In genomic region chr7:16614171-16614887, GRCm38 (mm10) we compare ENCODE assay signal across 8 mouse cellular contexts. TPM values are rescaled to one million over a fixed set of nuclear protein-coding genes. Genes with fewer than 3 reads are reported as not detected.
DNase-seq lines count a peak whose midpoint lies in the region; ATAC-seq and TF ChIP-seq lines count a peak whose summit lies in the region.

No protein-coding gene starts in this region.

- H3K4me1 ChIP-seq in CH12.LX (ENCODE audit: control insufficient read depth in 1 of 2, insufficient read depth in 2 of 2), result peaks cover 3 to 53% of the 10 kb centered on the region in 2 experiments; a peak in 3 of 4 replicates
- H3K4me1 ChIP-seq in kidney, embryonic 15.5 days, result peaks cover 69% of the 10 kb centered on the region
- peaks cover 61% of the 10 kb centered on the region for H3K4me1 ChIP-seq in lung, embryonic 16.5 days (replicated peaks; ENCODE audit: control insufficient read depth, insufficient read depth, low read length)

- in situ Hi-C loops in CH12.LX (cut with MboI; ENCODE audit: low pct_ligation_motif_present, low pct_unique_long_range_greater_than_20kb, low sequenced_read_pairs), result loop anchor here (5.0 kb wide), 1 partner anchor 37 kb away; no protein-coding TSS in a partner anchor

- H3K27ac ChIP-seq in CH12.LX (ENCODE audit: insufficient read depth, low read depth), result peak overlapping the region; percentile 86
- H3K27ac ChIP-seq in kidney, embryonic 15.5 days, result peak overlapping the region; percentile 100
- peak overlapping the region; percentile 100 for H3K27ac ChIP-seq in lung, embryonic 16.5 days (ENCODE audit: low read length)

- DNase-seq in CH12.LX (ENCODE audit: extremely low read depth), result no peak
- DNase-seq in NIH3T3 (ENCODE audit: low read depth), result peak; percentile 80
- DNase-seq in embryo, embryonic 11 days, result peak; percentile 88
- DNase-seq in gastrocnemius, postnatal 25 days, result peak; percentile 84
- DNase-seq in ovary, postnatal 14 days (ENCODE audit: low spot score), result peak; percentile 69

- TF ChIP-seq CTCF in CH12.LX (conservative IDR thresholded peaks at IDR 0.05 in 1 of 2, IDR thresholded peaks at IDR 0.05 in 1 of 2; ENCODE audit: low read depth in 2 of 2, low read length in 2 of 2), result no peak

- H3K79me2 ChIP-seq in CH12.LX (replicated peaks; ENCODE audit: control insufficient read depth, extremely low read depth, insufficient read depth, poor library complexity, severe bottlenecking), result peaks cover 22% of the 10 kb centered on the region

- ATAC-seq in kidney, embryonic 15.5 days (replicated peaks; ENCODE audit: low FRiP score), result peak; percentile 42
- peak; percentile 51 for ATAC-seq in lung, embryonic 16.5 days (ENCODE audit: low read depth)
- ATAC-seq in megakaryocyte-erythroid progenitor cell, adult 5-6 weeks (replicated peaks; ENCODE audit: low FRiP score, low TSS enrichment, poor library complexity, severe bottlenecking), result no peak

- under 1% methylated on average over 49 of the region's 101 CpGs for WGBS in kidney, embryonic 15.5 days
- WGBS in lung, embryonic 16.5 days, result 1% methylated on average over 39 of the region's 101 CpGs

- peak overlapping the region; percentile 70 to 100 (median 86) for H3K4me3 ChIP-seq in CH12.LX (replicated peaks in 1 of 3; ENCODE audit: low read depth in 2 of 3, low read length in 2 of 3, poor library complexity in 1 of 3)
- peak overlapping the region; percentile 95 for H3K4me3 ChIP-seq in kidney, embryonic 15.5 days (replicated peaks)
- H3K4me3 ChIP-seq in lung, embryonic 16.5 days (ENCODE audit: low read length), result peak overlapping the region; percentile 87

- no peaks in the 10 kb centered on the region for H3K9me3 ChIP-seq in CH12.LX (replicated peaks; ENCODE audit: low read length)
- no peaks in the 10 kb centered on the region for H3K9me3 ChIP-seq in kidney, embryonic 15.5 days (replicated peaks)
- H3K9me3 ChIP-seq in lung, embryonic 16.5 days (ENCODE audit: control insufficient read depth, low read length), result no peaks in the 10 kb centered on the region

- H3K36me3 ChIP-seq in CH12.LX (replicated peaks in 1 of 2; ENCODE audit: control insufficient read depth in 1 of 2, insufficient read depth in 1 of 2, low read length in 1 of 2), result peaks cover 0 to 6% of the 10 kb centered on the region in 2 experiments
- H3K36me3 ChIP-seq in kidney, embryonic 15.5 days, result no peaks in the 10 kb centered on the region
- no peaks in the 10 kb centered on the region for H3K36me3 ChIP-seq in lung, embryonic 16.5 days (ENCODE audit: control insufficient read depth, insufficient read depth, low read length)

- TF ChIP-seq RAD21 in CH12.LX (IDR thresholded peaks at IDR 0.05; ENCODE audit: low read depth, low read length), result no peak

- no peak for TF ChIP-seq EP300 in CH12.LX (IDR thresholded peaks at IDR 0.05; ENCODE audit: low read length)

- peak overlapping the region; percentile 62 for H3K4me2 ChIP-seq in CH12.LX (ENCODE audit: insufficient read depth, low read depth, poor library complexity, severe bottlenecking)
- H3K4me2 ChIP-seq in kidney, embryonic 15.5 days, result peak overlapping the region; percentile 74
- peak overlapping the region; percentile 55 for H3K4me2 ChIP-seq in lung, embryonic 16.5 days (ENCODE audit: low read depth, low read length)

- H3K9ac ChIP-seq in CH12.LX (ENCODE audit: insufficient read depth, low read depth), result peak overlapping the region; percentile 95
- H3K9ac ChIP-seq in kidney, embryonic 15.5 days, result peak overlapping the region; percentile 98
- H3K9ac ChIP-seq in lung, embryonic 16.5 days (ENCODE audit: low read length), result peak overlapping the region; percentile 98

- no peak for TF ChIP-seq POLR2A in CH12.LX (IDR thresholded peaks at IDR 0.05; ENCODE audit: low read depth, low read length)

- dilution Hi-C loops in CH12.LX (cut with MboI; ENCODE audit: extremely low pct_ligation_motif_present, extremely low pct_unique_long_range_greater_than_20kb, low sequenced_read_pairs), result no loop called here

- H3K27me3 ChIP-seq in CH12.LX (replicated peaks), result peaks cover 6% of the 10 kb centered on the region
- no peaks in the 10 kb centered on the region for H3K27me3 ChIP-seq in kidney, embryonic 15.5 days
- no peaks in the 10 kb centered on the region for H3K27me3 ChIP-seq in lung, embryonic 16.5 days (ENCODE audit: control insufficient read depth, insufficient read depth, low read depth, low read length)

TF ChIP-seq in CH12.LX, 34 proteins besides CTCF, POLR2A, EP300 and RAD21:
- TF ChIP-seq ETS1 (conservative IDR thresholded peaks at IDR 0.05; ENCODE audit: low read depth, low read length), result no peak
- TF ChIP-seq ZC3H11A (IDR thresholded peaks at IDR 0.05; ENCODE audit: low read depth, low read length), result no peak
- TF ChIP-seq MAZ (IDR thresholded peaks at IDR 0.05; ENCODE audit: low read depth, low read length), result 0 out of 2 replicates have a peak, but pooled peaks have one; percentile 7
- no peak for TF ChIP-seq ZKSCAN1 (IDR thresholded peaks at IDR 0.05; ENCODE audit: borderline replicate concordance, low read depth, low read length)
- TF ChIP-seq USF1 (IDR thresholded peaks at IDR 0.05; ENCODE audit: low read depth, low read length), result no peak
- no peak for TF ChIP-seq MAX (IDR thresholded peaks at IDR 0.05; ENCODE audit: low read length)
- peak; percentile 7; the same call in 1 of the 2 replicates for TF ChIP-seq TCF12 (IDR thresholded peaks at IDR 0.05; ENCODE audit: low read depth, low read length)
- no peak for TF ChIP-seq CHD1 (IDR thresholded peaks at IDR 0.05; ENCODE audit: low read depth, low read length)
- 0 out of 2 replicates have a peak, but pooled peaks have one; percentile 50 for TF ChIP-seq SIN3A (IDR thresholded peaks at IDR 0.05; ENCODE audit: low read length)
- no peak for TF ChIP-seq E2F4 (IDR thresholded peaks at IDR 0.05; ENCODE audit: insufficient replicate concordance, low read depth, low read length)
- no peak for TF ChIP-seq UBTF (IDR thresholded peaks at IDR 0.05; ENCODE audit: low read depth, low read length)
- TF ChIP-seq MXI1 (IDR thresholded peaks at IDR 0.05; ENCODE audit: low read depth, low read length), result no peak
- no peak for TF ChIP-seq TBP (conservative IDR thresholded peaks at IDR 0.05; ENCODE audit: low read depth, low read length)
- no peak for TF ChIP-seq GABPA (IDR thresholded peaks at IDR 0.05; ENCODE audit: insufficient replicate concordance, low read depth, low read length)
- no peak for TF ChIP-seq HCFC1 (IDR thresholded peaks at IDR 0.05; ENCODE audit: low read depth, low read length)
- TF ChIP-seq BHLHE40 (IDR thresholded peaks at IDR 0.05; ENCODE audit: low read depth, low read length), result no peak
- no peak for TF ChIP-seq MEF2A (IDR thresholded peaks at IDR 0.05; ENCODE audit: borderline replicate concordance, low read depth, low read length)
- no peak for TF ChIP-seq JUND (conservative IDR thresholded peaks at IDR 0.05; ENCODE audit: low read depth, low read length)
- no peak; the same call in 1 of the 2 replicates for TF ChIP-seq NELFE (IDR thresholded peaks at IDR 0.05; ENCODE audit: low read depth, low read length)
- TF ChIP-seq POLR2AphosphoS2 (IDR thresholded peaks at IDR 0.05; ENCODE audit: low read depth, low read length), result no peak
- no peak for TF ChIP-seq SMC3 (IDR thresholded peaks at IDR 0.05; ENCODE audit: low read depth, low read length)
- no peak for TF ChIP-seq IRF4 (IDR thresholded peaks at IDR 0.05; ENCODE audit: low read depth, low read length)
- no peak for TF ChIP-seq MYC (IDR thresholded peaks at IDR 0.05; ENCODE audit: low read depth, low read length)
- TF ChIP-seq ZMIZ1 (IDR thresholded peaks at IDR 0.05; ENCODE audit: low read depth, low read length), result peak; percentile 49; the same call in 1 of the 2 replicates
- no peak for TF ChIP-seq KAT2A (IDR thresholded peaks at IDR 0.05; ENCODE audit: insufficient replicate concordance, low read length)
- no peak for TF ChIP-seq PAX5 (IDR thresholded peaks at IDR 0.05; ENCODE audit: low read length)
- no peak for TF ChIP-seq ELF1 (IDR thresholded peaks at IDR 0.05; ENCODE audit: low read depth, low read length)
- no peak for TF ChIP-seq USF2 (conservative IDR thresholded peaks at IDR 0.05; ENCODE audit: low read depth, low read length)
- TF ChIP-seq CHD2 (IDR thresholded peaks at IDR 0.05; ENCODE audit: low read length), result peak; percentile 27; the same call in 1 of the 2 replicates
- no peak for TF ChIP-seq ZNF384 (IDR thresholded peaks at IDR 0.05; ENCODE audit: low read depth, low read length)
- no peak for TF ChIP-seq RCOR1 (conservative IDR thresholded peaks at IDR 0.05; ENCODE audit: low read depth, low read length)
- no peak for TF ChIP-seq JUN (IDR thresholded peaks at IDR 0.05; ENCODE audit: insufficient read depth, low read depth, low read length)
- no peak for TF ChIP-seq MAFK (IDR thresholded peaks at IDR 0.05; ENCODE audit: insufficient replicate concordance, low read length)

RNA-seq across cellular contexts. Expression of gene Arhgap35, which starts 0.5 kb away (rescaled TPM):
- 5.2 and 5.3 TPM in 2 replicates for total RNA-seq in CH12.LX (2012; rRNA removed)
- total RNA-seq in CH12.LX (2014; rRNA removed), result 2.7 and 3.0 TPM in 2 replicates
- polyA plus RNA-seq in CH12.LX (2012; ENCODE audit: insufficient read length, low read depth), result 6.0 and 7.2 TPM in 2 replicates
- total RNA-seq in gastrocnemius, postnatal 25 days (2021), result 10 to 100 TPM; 15.3 to 16.5 TPM
- polyA plus RNA-seq in kidney, embryonic 15.5 days (2015; fragmentation: Nextera tagmentation; extraction: Ambion mirVana), result 16.8 and 18.2 TPM in 2 replicates
- polyA plus RNA-seq in lung, embryonic 16.5 days (2015; fragmentation: Nextera tagmentation; extraction: Ambion mirVana), result 16.4 and 17.8 TPM in 2 replicates
- 11.1 and 14.3 TPM in 2 replicates for total RNA-seq in megakaryocyte-erythroid progenitor cell, adult 5-6 weeks (2014; fragmentation: Nextera tagmentation)
- total RNA-seq in megakaryocyte-erythroid progenitor cell, adult 5-6 weeks (2017), result 8.0 and 8.6 TPM in 2 replicates
